Mouse (Mus musculus): ENCODE data around the gene Abhd14b.

- no peak for TF ChIP-seq CTCF (IDR thresholded peaks at IDR 0.05; ENCODE audit: extremely low read depth, insufficient read depth, insufficient read length, insufficient replicate concordance)
- TF ChIP-seq POLR2A (IDR thresholded peaks at IDR 0.05; ENCODE audit: low read depth, low read length): no peak
Observed at GRCm38 (mm10) chr9:106399808-106400207, 47.5 kb upstream of the Abhd14b start.
